Mouse (Mus musculus): ENCODE measurements at regions not wholly inside any gene's neighbourhood (a gene's known extent, or its start where the extent isn't known, plus 50 kb on each side); places are given as distances from the start of the nearest gene placed in this dataset.

- H3K27ac ChIP-seq: no peak overlapping the region
- H3K4me3 ChIP-seq: no peak overlapping the region
- no peaks in the 10 kb centered on the region for H3K27me3 ChIP-seq
- H3K36me3 ChIP-seq: no peaks in the 10 kb centered on the region
- no peaks in the 10 kb centered on the region for H3K4me1 ChIP-seq (replicated peaks)
- no peaks in the 10 kb centered on the region for H3K9me3 ChIP-seq (replicated peaks)
- no peak for ATAC-seq (replicated peaks; ENCODE audit: insufficient number of reproducible peaks, insufficient read depth, low FRiP score, low read depth)
- no peak overlapping the region for H3K4me2 ChIP-seq
- 82% methylated on average over 2 of the region's 2 CpGs for WGBS
- no peak overlapping the region for H3K9ac ChIP-seq
Measured at GRCm38 (mm10) chr13:90584766-90585165, 320.4 kb downstream of the Atp6ap1l start.

GRCm38 (mm10) chr13:90575371-90575770 is 329.8 kb downstream of the Atp6ap1l start:
- Histone ChIP-seq H3K4me3 (no peak overlapping the region), H3K27ac (no peak overlapping the region), H3K9me3 (replicated peaks) (no peaks in the 10 kb centered on the region), H3K27me3 (no peaks in the 10 kb centered on the region), H3K4me1 (replicated peaks) (no peaks in the 10 kb centered on the region), H3K9ac (no peak overlapping the region), H3K36me3 (no peaks in the 10 kb centered on the region), H3K4me2 (no peak overlapping the region)
- ATAC-seq (replicated peaks; ENCODE audit: insufficient number of reproducible peaks, insufficient read depth, low FRiP score, low read depth): no peak
- 81% methylated on average over 2 of the region's 2 CpGs for WGBS

- no peaks in the 10 kb centered on the region for H3K9me3 ChIP-seq (replicated peaks)
- H3K4me1 ChIP-seq (replicated peaks): no peaks in the 10 kb centered on the region
- no peak overlapping the region for H3K4me3 ChIP-seq
- no peak overlapping the region for H3K4me2 ChIP-seq
- no peak overlapping the region for H3K27ac ChIP-seq
- no peak overlapping the region for H3K9ac ChIP-seq
- 90% methylated on average over 2 of the region's 2 CpGs for WGBS
- H3K36me3 ChIP-seq: no peaks in the 10 kb centered on the region
- ATAC-seq (replicated peaks; ENCODE audit: insufficient number of reproducible peaks, insufficient read depth, low FRiP score, low read depth): no peak
- H3K27me3 ChIP-seq: no peaks in the 10 kb centered on the region
Measured at GRCm38 (mm10) chr13:90572580-90572979, 332.6 kb downstream of the Atp6ap1l start.

- H3K9ac ChIP-seq: no peak overlapping the region
- 89% methylated on average over 1 of the region's 1 CpGs for WGBS
- no peak for ATAC-seq (replicated peaks; ENCODE audit: insufficient number of reproducible peaks, insufficient read depth, low FRiP score, low read depth)
- H3K4me2 ChIP-seq: no peak overlapping the region
- no peak overlapping the region for H3K4me3 ChIP-seq
- H3K27ac ChIP-seq: no peak overlapping the region
- H3K36me3 ChIP-seq: no peaks in the 10 kb centered on the region
- H3K9me3 ChIP-seq (replicated peaks): no peaks in the 10 kb centered on the region
- no peaks in the 10 kb centered on the region for H3K4me1 ChIP-seq (replicated peaks)
- no peaks in the 10 kb centered on the region for H3K27me3 ChIP-seq
Measured at GRCm38 (mm10) chr13:90563183-90563840, 341.8 kb downstream of the Atp6ap1l start.

- no peak overlapping the region for H3K9ac ChIP-seq
- no peaks in the 10 kb centered on the region for H3K4me1 ChIP-seq (replicated peaks)
- no peaks in the 10 kb centered on the region for H3K9me3 ChIP-seq (replicated peaks)
- WGBS: 42% methylated on average over 1 of the region's 1 CpGs
- no peak overlapping the region for H3K4me3 ChIP-seq
- no peaks in the 10 kb centered on the region for H3K36me3 ChIP-seq
- no peak overlapping the region for H3K4me2 ChIP-seq
- no peaks in the 10 kb centered on the region for H3K27me3 ChIP-seq
- ATAC-seq (replicated peaks; ENCODE audit: insufficient number of reproducible peaks, insufficient read depth, low FRiP score, low read depth): peak; percentile 50; the same call in 1 of the 2 replicates
- no peak overlapping the region for H3K27ac ChIP-seq
Measured at GRCm38 (mm10) chr13:90560095-90560494, 345.1 kb downstream of the Atp6ap1l start.

GRCm38 (mm10) chr13:90559481-90559880 is 345.7 kb downstream of the Atp6ap1l start:
- Histone ChIP-seq H3K9ac (no peak overlapping the region), H3K4me3 (no peak overlapping the region), H3K27me3 (no peaks in the 10 kb centered on the region), H3K9me3 (replicated peaks) (no peaks in the 10 kb centered on the region), H3K4me2 (no peak overlapping the region), H3K4me1 (replicated peaks) (no peaks in the 10 kb centered on the region), H3K36me3 (no peaks in the 10 kb centered on the region), H3K27ac (no peak overlapping the region)
- ATAC-seq (replicated peaks; ENCODE audit: insufficient number of reproducible peaks, insufficient read depth, low FRiP score, low read depth): no peak
- WGBS: 87% methylated on average over 2 of the region's 2 CpGs

- Histone ChIP-seq H3K9me3 (replicated peaks) (no peaks in the 10 kb centered on the region), H3K9ac (no peak overlapping the region), H3K27ac (no peak overlapping the region), H3K4me3 (no peak overlapping the region), H3K4me2 (no peak overlapping the region), H3K36me3 (no peaks in the 10 kb centered on the region), H3K27me3 (no peaks in the 10 kb centered on the region), H3K4me1 (replicated peaks) (no peaks in the 10 kb centered on the region)
- 61% methylated on average over 2 of the region's 2 CpGs for WGBS
- ATAC-seq (replicated peaks; ENCODE audit: insufficient number of reproducible peaks, insufficient read depth, low FRiP score, low read depth): no peak
Measured at GRCm38 (mm10) chr13:90551166-90551565, 354.0 kb downstream of the Atp6ap1l start.

- Histone ChIP-seq H3K36me3 (no peaks in the 10 kb centered on the region), H3K27ac (no peak overlapping the region), H3K9me3 (replicated peaks) (no peaks in the 10 kb centered on the region), H3K27me3 (no peaks in the 10 kb centered on the region), H3K4me3 (no peak overlapping the region), H3K9ac (no peak overlapping the region), H3K4me1 (replicated peaks) (no peaks in the 10 kb centered on the region), H3K4me2 (no peak overlapping the region)
- ATAC-seq (replicated peaks; ENCODE audit: insufficient number of reproducible peaks, insufficient read depth, low FRiP score, low read depth): no peak
- 74% methylated on average over 1 of the region's 1 CpGs for WGBS
Measured at GRCm38 (mm10) chr13:90546288-90547035, 358.7 kb downstream of the Atp6ap1l start.

GRCm38 (mm10) chr13:90545816-90546215 is 359.3 kb downstream of the Atp6ap1l start:
- Histone ChIP-seq H3K4me2 (no peak overlapping the region), H3K9me3 (replicated peaks) (no peaks in the 10 kb centered on the region), H3K36me3 (no peaks in the 10 kb centered on the region), H3K4me1 (replicated peaks) (no peaks in the 10 kb centered on the region), H3K27ac (no peak overlapping the region), H3K27me3 (no peaks in the 10 kb centered on the region), H3K4me3 (no peak overlapping the region), H3K9ac (no peak overlapping the region)
- no peak for ATAC-seq (replicated peaks; ENCODE audit: insufficient number of reproducible peaks, insufficient read depth, low FRiP score, low read depth)

GRCm38 (mm10) chr13:90537525-90537924 is 367.6 kb downstream of the Atp6ap1l start:
- Histone ChIP-seq H3K9me3 (replicated peaks) (no peaks in the 10 kb centered on the region), H3K4me2 (no peak overlapping the region), H3K9ac (no peak overlapping the region), H3K36me3 (no peaks in the 10 kb centered on the region), H3K4me3 (no peak overlapping the region), H3K27me3 (no peaks in the 10 kb centered on the region), H3K27ac (no peak overlapping the region), H3K4me1 (replicated peaks) (no peaks in the 10 kb centered on the region)
- WGBS: 93% methylated on average over 1 of the region's 1 CpGs
- ATAC-seq (replicated peaks; ENCODE audit: insufficient number of reproducible peaks, insufficient read depth, low FRiP score, low read depth): no peak

- H3K4me2 ChIP-seq: no peak overlapping the region
- no peaks in the 10 kb centered on the region for H3K4me1 ChIP-seq (replicated peaks)
- no peak overlapping the region for H3K9ac ChIP-seq
- no peaks in the 10 kb centered on the region for H3K36me3 ChIP-seq
- 80% methylated on average over 3 of the region's 3 CpGs for WGBS
- H3K27ac ChIP-seq: no peak overlapping the region
- no peak for ATAC-seq (replicated peaks; ENCODE audit: insufficient number of reproducible peaks, insufficient read depth, low FRiP score, low read depth)
- H3K9me3 ChIP-seq (replicated peaks): no peaks in the 10 kb centered on the region
- H3K27me3 ChIP-seq: no peaks in the 10 kb centered on the region
- H3K4me3 ChIP-seq: no peak overlapping the region
Measured at GRCm38 (mm10) chr13:90526998-90527397, 378.2 kb downstream of the Atp6ap1l start.

GRCm38 (mm10) chr13:90525801-90526200 is 379.4 kb downstream of the Atp6ap1l start:
- Histone ChIP-seq H3K9me3 (replicated peaks) (no peaks in the 10 kb centered on the region), H3K4me1 (replicated peaks) (peaks cover 3% of the 10 kb centered on the region; the same call in 1 of the 2 replicates), H3K9ac (no peak overlapping the region), H3K27ac (no peak overlapping the region), H3K27me3 (no peaks in the 10 kb centered on the region), H3K4me2 (no peak overlapping the region), H3K4me3 (no peak overlapping the region), H3K36me3 (no peaks in the 10 kb centered on the region)
- 76% methylated on average over 2 of the region's 2 CpGs for WGBS
- ATAC-seq (replicated peaks; ENCODE audit: insufficient number of reproducible peaks, insufficient read depth, low FRiP score, low read depth): no peak
